14 mouse cellular contexts compared by ENCODE assay signal in genomic region chr9:122423146-122423545, GRCm38 (mm10).
DNase-seq lines count a peak whose midpoint lies in the region; ATAC-seq and TF ChIP-seq lines count a peak whose summit lies in the region.
"Had no signal": no experiment of that assay in that cellular context is flagged by ENCODE, and none has a peak within 500 bp of the region (broad histone marks: within the 10 kb centered on the region; RNA-seq: fewer than 3 reads in every experiment).

No protein-coding gene starts in this region.

- no peak for DNase-seq in gastrocnemius, adult 2 months
- no peak for DNase-seq in gastrocnemius, postnatal 36 days
- no peak for DNase-seq in lung, embryonic 14.5 days
- no peak for DNase-seq in lung, adult 18-20 months
- peak; percentile 26 for DNase-seq in brain, adult 2 months (ENCODE audit: low read depth, low spot score)
- DNase-seq in urinary bladder, postnatal 10 days (ENCODE audit: low spot score): no peak
- DNase-seq in cerebellum, adult 2 months: no peak
- DNase-seq: gastrocnemius, postnatal 10 days; kidney, adult 9 months had no signal

- no peak for ATAC-seq in lung, embryonic 14.5 days (ENCODE audit: insufficient read depth)
- ATAC-seq: forebrain, embryonic 13.5 days had no signal

- no peaks in the 10 kb centered on the region for H3K27me3 ChIP-seq in lung, embryonic 14.5 days (ENCODE audit: insufficient read depth, low read length)
- no peaks in the 10 kb centered on the region for H3K27me3 ChIP-seq in ES-Bruce4 (ENCODE audit: control insufficient read depth, insufficient read depth, low read length, poor library complexity, severe bottlenecking)
- no peaks in the 10 kb centered on the region for H3K27me3 ChIP-seq in cerebellum, adult 2 months (ENCODE audit: control insufficient read depth, insufficient read depth, low read length)

- no peak overlapping the region for H3K9ac ChIP-seq in lung, embryonic 14.5 days
- no peak overlapping the region for H3K9ac ChIP-seq in ES-Bruce4 (ENCODE audit: low read depth, poor library complexity, severe bottlenecking)
- H3K9ac ChIP-seq: forebrain, embryonic 13.5 days; heart, embryonic 12.5 days had no signal

- H3K4me1 ChIP-seq in lung, embryonic 14.5 days (ENCODE audit: insufficient read depth): no peaks in the 10 kb centered on the region
- H3K4me1 ChIP-seq in ES-Bruce4 (ENCODE audit: control insufficient read depth, insufficient read depth, low read length): no peaks in the 10 kb centered on the region
- no peaks in the 10 kb centered on the region for H3K4me1 ChIP-seq in cerebellum, adult 2 months (ENCODE audit: control insufficient read depth, insufficient read depth, low read length)
- H3K4me1 ChIP-seq: forebrain, embryonic 13.5 days; heart, embryonic 12.5 days had no signal

- no peak overlapping the region for H3K4me2 ChIP-seq in lung, embryonic 14.5 days
- H3K4me2 ChIP-seq: forebrain, embryonic 13.5 days; heart, embryonic 12.5 days had no signal

- no peak for TF ChIP-seq POLR2A in ES-Bruce4 (IDR thresholded peaks at IDR 0.05; ENCODE audit: insufficient read depth, low read length)
- no peak for TF ChIP-seq POLR2A in cerebellum, adult 2 months (IDR thresholded peaks at IDR 0.05; ENCODE audit: borderline replicate concordance, insufficient read depth, low read length)

- no peaks in the 10 kb centered on the region for H3K36me3 ChIP-seq in lung, embryonic 14.5 days (ENCODE audit: insufficient read depth)
- H3K36me3 ChIP-seq in ES-Bruce4 (ENCODE audit: control insufficient read depth, insufficient read depth, low read length, poor library complexity, severe bottlenecking): no peaks in the 10 kb centered on the region
- H3K36me3 ChIP-seq: heart, embryonic 12.5 days; hindbrain, embryonic 10.5 days; midbrain, embryonic 10.5 days had no signal

- no peak for TF ChIP-seq EP300 in ES-Bruce4 (IDR thresholded peaks at IDR 0.05; ENCODE audit: insufficient read depth, low read depth, low read length)

- H3K9me3 ChIP-seq in lung, embryonic 14.5 days (ENCODE audit: low read depth, low read length): no peaks in the 10 kb centered on the region
- no peaks in the 10 kb centered on the region for H3K9me3 ChIP-seq in ES-Bruce4 (replicated peaks; ENCODE audit: control insufficient read depth, insufficient read depth, low read length, poor library complexity, severe bottlenecking)
- H3K9me3 ChIP-seq: forebrain, embryonic 13.5 days; heart, embryonic 12.5 days; hindbrain, embryonic 10.5 days; midbrain, embryonic 10.5 days had no signal

- H3K27ac ChIP-seq in gastrocnemius, adult 2 months: no peak overlapping the region
- no peak overlapping the region for H3K27ac ChIP-seq in lung, embryonic 14.5 days (ENCODE audit: low read depth)
- no peak overlapping the region for H3K27ac ChIP-seq in ES-Bruce4 (ENCODE audit: insufficient read depth, low read length)
- H3K27ac ChIP-seq in cerebellum, adult 2 months (ENCODE audit: insufficient read depth, low read length): no peak overlapping the region
- H3K27ac ChIP-seq: forebrain, embryonic 13.5 days; hindbrain, embryonic 10.5 days; midbrain, embryonic 10.5 days had no signal

- peak; percentile 16; the same call in 1 of the 2 replicates for TF ChIP-seq CTCF in gastrocnemius, adult 2 months (IDR thresholded peaks at IDR 0.05)
- TF ChIP-seq CTCF in lung, embryonic 14.5 days (IDR thresholded peaks at IDR 0.05; ENCODE audit: low read depth): peak; percentile 16; the same call in 1 of the 2 replicates
- peak; percentile 52 for TF ChIP-seq CTCF in ES-Bruce4 (IDR thresholded peaks at IDR 0.05; ENCODE audit: low read depth, low read length)
- TF ChIP-seq CTCF in cerebellum, adult 2 months (IDR thresholded peaks at IDR 0.05; ENCODE audit: borderline replicate concordance, insufficient read depth, low read depth, low read length): no peak

- intact Hi-C loops in gastrocnemius, adult 2 months (cut with DNase I): no loop called here
- intact Hi-C loops in gastrocnemius, postnatal 36 days (cut with DNase I): no loop called here

- 61% methylated on average over 6 of the region's 6 CpGs for WGBS in lung, embryonic 14.5 days
- WGBS in cerebellum, adult 2 months: 64% methylated on average over 6 of the region's 6 CpGs

- no peak overlapping the region for H3K4me3 ChIP-seq in gastrocnemius, adult 2 months
- no peak overlapping the region for H3K4me3 ChIP-seq in lung, embryonic 14.5 days (ENCODE audit: low read depth, low read length)
- H3K4me3 ChIP-seq in ES-Bruce4 (ENCODE audit: low read depth, low read length): no peak overlapping the region
- H3K4me3 ChIP-seq in cerebellum, adult 2 months (replicated peaks; ENCODE audit: insufficient read depth, low read depth, low read length): no peak overlapping the region
- H3K4me3 ChIP-seq: forebrain, embryonic 13.5 days; heart, embryonic 12.5 days; hindbrain, embryonic 10.5 days; midbrain, embryonic 10.5 days had no signal
